Mouse (Mus musculus): Measurements from ENCODE around the gene Ccr10.
A peak's percentile ranks its signal among the peaks of the same experiment; 100 is the strongest.

Ccr10 gene

DNA sequence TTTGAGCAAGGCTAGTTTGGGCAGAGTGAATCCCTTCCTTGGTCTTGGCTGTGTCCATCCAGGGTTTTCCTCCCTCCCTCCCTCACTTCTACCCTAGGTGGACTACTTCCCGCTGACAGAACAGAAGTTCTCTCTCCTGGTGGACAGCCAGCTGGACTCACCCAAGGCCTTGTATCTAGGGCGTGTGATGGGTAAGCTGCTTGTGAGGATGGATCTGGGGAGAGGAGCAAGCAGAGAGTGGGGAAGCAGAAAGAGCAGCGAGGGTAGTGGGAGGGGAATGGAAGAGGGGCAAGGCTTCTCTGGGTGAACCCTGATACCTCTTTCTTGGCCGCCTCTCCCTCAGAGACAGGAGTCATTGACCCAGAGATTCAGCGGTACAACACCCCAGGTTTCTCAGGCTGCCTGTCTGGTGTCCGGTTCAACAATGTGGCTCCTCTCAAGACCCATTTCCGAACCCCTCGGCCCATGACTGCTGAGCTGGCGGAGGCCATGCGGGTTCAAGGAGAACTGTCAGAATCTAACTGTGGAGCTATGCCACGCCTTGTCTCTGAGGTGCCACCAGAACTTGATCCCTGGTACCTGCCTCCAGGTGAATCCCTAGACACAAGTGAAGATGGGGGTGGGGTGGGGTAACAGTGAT is 13.0 kb upstream of the Ccr10 start:
- DNase-seq (ENCODE audit: low spot score in 2 of 2), result no peak

DNA sequence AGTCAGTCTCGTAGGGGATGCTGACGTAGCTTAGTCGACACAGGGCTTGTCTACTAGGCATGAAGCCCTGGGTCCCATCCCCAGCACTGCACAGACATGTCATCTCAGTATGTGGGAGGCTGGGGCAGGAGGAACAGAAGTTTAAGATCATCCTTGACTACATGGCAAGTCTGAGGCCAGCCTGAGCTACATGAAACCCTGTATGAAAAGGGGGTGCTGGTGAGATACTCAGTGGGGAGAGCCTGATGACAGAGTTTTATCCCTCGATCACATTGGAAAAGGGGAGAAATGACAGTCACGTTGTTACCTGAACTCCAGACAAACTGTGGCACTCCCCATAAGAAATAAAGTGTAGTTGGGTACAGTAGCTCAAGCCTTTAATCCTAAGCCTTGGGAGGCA is 12.3 kb upstream of the Ccr10 start:
- no peak for DNase-seq (ENCODE audit: low spot score in 2 of 2)

DNA sequence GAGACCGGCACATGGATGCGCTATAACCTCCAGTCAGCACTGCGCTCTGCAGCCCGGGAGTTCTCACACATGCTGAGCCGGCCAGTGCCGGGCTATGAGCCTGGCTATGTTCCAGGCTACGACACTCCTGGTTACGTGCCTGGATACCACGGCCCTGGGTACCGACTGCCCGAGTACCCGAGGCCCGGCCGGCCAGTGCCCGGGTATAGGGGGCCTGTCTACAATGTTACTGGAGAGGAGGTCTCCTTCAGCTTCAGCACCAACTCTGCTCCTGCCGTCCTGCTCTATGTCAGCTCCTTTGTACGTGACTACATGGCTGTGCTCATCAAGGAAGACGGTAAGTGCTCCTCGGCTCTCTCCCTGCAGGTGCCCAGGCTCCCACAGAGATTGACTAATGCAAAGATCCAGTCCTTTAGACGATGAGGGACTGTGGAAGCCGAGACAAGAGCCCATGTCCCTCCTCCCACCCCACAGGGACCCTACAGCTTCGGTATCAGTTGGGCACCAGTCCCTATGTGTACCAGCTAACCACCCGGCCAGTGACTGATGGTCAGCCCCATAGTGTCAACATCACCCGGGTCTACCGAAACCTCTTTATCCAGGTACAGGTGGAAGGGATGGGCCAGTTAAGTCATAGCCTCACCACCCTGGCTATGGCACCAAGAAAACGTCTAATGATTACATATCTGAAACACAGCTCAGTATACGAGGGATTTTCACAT is 11.4 kb upstream of the Ccr10 start:
- DNase-seq (ENCODE audit: low spot score in 2 of 2), result no peak

DNA sequence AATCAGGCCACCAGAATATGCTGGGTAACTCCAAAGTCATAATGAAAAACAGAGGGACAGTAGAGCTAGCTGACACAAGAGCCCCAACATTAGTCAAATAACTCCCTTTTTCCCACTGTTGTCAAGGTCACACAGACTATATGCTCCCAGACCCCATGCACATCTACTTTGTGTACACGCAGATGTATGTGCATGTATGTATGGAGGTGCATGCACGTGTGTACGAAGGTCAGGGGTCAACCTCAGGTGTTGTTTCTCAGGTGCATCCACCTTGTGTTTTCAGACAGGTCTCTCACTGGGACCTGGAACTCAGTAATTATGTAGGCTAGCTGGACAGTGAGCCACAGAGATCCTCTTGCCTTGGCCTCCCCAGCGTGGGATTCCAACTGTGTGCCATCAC is 10.2 kb upstream of the Ccr10 start:
- DNase-seq (ENCODE audit: low spot score in 2 of 2), result no peak

DNA sequence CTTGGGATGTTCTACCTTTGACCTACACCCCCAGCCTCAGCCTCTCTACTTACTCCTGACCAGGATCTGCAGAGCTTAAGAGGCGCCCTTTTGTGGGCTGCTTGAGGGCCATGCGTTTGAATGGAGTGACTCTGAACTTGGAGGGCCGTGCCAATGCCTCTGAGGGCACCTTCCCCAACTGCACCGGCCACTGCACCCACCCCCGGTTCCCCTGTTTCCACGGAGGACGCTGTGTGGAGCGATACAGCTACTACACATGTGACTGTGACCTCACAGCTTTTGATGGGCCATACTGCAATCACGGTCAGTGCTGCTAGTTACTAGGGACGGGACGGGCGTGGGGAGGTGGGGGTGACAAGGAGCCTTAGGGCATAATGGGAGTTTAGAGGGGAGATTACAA is 9.7 kb upstream of the Ccr10 start:
- no peak for DNase-seq (ENCODE audit: low spot score in 2 of 2)

DNA sequence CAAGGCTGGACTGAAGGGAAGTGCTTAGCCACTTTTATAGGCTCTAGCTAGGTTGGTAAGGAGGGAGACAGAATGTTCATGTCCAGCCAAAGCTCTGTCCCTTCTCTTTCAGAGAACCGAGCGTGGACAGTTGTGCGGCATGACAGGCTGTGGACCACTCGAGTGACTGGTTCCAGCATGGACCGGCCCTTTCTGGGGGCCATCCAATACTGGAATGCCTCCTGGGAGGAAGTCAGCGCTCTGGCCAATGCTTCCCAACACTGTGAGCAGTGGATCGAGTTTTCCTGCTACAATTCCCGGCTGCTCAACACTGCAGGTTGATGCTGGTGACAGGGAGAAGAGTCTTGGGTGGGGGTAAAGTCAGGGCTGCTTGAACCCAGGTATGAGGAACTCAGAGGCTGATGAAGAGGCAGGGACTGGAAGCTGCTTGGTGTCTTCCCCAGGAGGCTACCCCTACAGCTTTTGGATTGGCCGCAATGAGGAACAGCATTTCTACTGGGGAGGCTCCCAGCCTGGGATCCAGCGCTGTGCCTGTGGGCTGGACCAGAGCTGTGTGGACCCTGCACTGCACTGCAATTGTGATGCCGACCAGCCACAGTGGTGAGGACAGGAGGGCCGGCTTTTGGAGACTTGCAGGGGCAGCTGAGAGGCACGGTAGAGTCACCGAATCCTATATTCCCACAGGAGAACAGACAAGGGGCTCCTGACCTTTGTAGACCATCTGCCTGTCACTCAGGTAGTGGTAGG is 7.7 kb upstream of the Ccr10 start:
- DNase-seq (ENCODE audit: low spot score in 2 of 2), result no peak

DNA sequence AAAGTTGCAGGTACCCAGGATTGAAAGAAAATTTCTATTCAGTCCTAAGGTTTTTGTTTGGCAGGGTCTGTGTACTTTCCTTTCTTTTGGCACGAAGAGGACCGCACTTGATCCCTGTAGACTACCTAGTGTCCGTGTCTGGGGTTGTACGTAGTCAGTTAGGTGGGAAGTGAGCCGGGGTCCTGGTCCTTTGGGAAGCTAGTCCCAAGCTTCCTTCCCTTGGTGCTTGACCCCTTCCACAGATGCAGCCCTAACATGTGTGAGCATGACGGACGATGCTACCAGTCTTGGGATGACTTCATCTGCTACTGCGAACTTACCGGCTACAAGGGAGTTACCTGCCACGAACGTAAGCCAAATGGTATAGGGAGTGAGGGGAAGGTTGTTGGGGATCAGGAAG is 6.7 kb upstream of the Ccr10 start:
- DNase-seq (ENCODE audit: low spot score in 2 of 2), result no peak

DNA sequence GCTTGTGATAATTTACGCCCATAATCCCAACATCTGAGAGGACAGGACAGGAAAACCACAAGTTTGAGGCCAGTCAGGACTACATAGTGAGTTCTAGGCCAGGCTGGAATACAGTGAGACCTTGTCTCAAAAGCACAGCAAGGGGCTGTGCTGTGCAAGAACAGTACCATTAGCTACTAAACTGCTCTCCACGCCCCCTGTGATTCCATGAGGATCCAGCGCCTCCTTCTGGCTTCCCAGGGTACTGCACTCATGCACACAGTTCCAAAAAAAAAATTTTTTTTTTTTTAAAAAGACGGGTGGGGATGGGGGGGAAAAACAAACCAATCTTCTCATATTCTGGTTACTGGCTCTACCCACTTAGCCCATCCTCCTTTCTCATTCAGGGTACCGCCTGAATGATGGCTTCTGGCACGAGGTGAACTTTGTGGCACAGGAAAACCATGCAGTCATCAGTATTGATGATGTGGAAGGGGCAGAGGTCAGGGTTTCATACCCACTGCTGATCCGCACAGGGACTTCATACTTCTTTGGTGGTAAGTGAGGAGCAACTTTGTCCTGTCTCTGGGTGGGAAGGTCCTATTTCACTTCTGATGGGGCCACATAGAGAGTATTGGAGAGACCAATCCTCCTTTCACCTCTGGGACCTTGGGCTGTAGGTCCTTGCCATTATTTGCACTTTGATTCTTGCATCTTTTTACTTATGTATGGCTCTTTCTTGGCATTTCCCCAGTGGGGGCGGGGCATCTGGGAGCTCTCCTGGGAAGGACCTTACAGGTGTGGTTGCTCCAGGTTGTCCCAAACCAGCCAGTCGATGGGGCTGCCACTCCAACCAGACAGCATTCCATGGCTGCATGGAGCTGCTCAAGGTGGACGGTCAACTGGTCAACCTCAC is 5.8 kb upstream of the Ccr10 start:
- DNase-seq (ENCODE audit: low spot score in 2 of 2), result no peak

DNA sequence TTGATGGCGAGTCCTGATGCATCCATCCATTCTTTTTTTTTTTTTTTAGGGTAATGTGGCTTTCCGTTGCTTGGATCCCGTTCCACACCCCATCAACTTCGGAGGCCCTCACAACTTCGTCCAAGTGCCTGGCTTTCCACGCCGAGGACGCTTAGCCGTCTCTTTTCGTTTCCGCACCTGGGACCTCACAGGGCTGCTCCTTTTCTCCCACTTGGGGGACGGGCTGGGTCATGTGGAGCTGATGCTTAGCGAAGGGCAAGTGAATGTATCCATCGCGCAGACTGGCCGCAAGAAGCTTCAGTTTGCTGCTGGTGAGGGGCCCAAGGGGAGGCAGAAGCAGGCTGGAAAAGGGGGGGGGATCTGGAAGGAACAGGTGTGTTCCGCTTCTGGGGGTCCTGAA is 5.0 kb upstream of the Ccr10 start:
- no peak for DNase-seq (ENCODE audit: low spot score in 2 of 2)

DNA sequence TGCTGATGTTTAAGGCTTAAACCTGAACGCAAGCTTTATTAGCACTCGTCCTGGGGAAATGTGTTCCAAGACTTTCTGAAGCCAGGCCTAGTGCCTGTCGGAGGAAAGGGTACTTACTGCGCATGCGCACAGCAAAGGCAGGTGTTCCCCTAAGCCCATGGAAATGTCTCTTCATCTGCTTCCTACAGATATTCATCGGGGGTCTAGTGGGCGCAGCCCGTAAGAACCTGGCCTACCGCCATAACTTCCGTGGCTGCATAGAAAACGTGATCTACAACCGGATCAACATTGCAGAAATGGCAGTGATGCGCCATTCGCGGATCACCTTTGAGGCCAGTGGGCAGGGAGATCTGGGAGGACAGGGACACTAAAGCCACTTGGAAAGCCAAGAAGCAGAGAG is 4.1 kb upstream of the Ccr10 start:
- DNase-seq (ENCODE audit: low spot score in 2 of 2), result no peak

DNA sequence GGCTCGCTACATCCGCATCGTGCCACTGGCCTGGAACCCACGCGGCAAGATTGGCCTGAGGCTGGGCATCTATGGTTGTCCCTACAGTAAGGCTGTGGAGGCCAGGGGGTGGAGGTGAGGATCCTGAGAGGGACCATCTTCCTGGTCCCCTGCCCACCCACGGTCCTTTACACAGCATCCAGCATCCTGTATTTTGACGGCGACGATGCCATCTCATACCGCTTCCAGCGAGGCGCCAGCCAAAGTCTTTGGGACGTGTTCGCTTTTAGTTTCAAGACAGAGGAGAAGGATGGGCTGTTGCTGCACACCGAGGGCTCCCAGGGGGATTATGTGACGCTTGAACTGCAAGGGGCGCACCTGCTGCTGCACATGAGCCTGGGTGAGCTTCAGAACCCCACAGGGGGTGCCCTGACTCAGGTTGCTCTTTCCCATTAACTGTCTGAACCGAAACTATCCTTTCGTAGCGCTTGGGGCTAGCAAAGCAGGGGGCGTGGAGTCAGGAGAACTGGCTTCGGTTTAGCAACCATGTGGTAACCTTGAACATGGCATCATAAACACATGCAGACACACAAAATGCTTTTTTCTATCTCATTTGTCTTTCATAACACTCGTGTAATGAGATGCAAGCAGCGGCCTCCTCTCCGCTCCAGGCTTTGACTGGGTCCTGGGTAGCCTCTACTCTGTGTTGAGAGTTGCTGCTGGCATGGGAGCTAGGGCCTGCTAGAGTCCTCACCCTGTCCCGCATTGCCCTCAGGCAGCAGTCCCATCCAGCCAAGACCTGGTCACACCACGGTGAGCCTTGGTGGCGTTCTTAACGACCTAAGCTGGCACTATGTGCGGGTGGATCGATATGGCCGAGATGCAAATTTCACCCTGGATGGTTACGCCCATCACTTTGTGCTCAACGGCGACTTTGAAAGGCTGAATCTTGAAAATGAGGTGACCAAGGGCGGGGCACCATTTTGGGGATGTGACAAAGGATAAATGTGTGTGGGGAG is 3.1 kb upstream of the Ccr10 start:
- no peak for DNase-seq (ENCODE audit: low spot score in 2 of 2)

DNA sequence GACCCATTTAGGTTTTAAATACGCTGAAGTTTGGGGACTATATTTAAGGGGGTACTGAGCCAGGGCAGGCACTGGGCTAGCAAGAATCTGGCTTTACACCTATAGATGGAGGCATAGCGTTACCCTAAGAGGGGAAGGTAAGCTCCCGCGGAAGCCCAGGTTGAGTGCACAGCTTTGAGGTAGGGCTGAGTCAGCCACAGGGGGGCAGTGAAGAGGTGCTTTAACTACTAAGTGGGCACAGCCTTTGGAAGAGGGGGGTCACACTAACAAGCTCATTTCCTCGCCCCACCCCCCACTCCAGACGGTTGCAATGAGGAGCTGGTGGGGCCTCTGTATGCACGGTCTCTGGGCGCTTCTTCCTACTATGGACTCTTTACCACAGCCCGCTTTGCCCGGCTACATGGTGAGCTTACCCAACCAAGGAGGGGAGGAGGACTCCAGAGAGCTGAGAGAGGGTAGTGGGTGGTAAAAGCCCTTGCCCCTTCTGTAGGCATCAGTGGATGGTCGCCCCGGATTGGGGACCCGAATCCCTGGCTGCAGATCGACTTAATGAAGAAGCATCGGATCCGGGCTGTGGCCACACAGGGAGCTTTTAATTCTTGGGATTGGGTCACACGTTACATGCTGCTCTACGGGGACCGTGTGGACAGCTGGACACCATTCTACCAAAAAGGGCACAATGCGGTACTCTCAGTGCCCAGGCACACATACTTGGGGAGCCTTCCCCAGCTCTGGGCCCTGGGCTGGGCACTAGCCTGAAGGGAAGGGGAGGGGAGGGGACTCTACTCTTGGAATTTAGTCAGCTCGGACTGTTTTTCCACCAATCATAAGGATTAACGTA is 1.9 kb upstream of the Ccr10 start:
- DNase-seq (ENCODE audit: low spot score in 2 of 2), result no peak

DNA sequence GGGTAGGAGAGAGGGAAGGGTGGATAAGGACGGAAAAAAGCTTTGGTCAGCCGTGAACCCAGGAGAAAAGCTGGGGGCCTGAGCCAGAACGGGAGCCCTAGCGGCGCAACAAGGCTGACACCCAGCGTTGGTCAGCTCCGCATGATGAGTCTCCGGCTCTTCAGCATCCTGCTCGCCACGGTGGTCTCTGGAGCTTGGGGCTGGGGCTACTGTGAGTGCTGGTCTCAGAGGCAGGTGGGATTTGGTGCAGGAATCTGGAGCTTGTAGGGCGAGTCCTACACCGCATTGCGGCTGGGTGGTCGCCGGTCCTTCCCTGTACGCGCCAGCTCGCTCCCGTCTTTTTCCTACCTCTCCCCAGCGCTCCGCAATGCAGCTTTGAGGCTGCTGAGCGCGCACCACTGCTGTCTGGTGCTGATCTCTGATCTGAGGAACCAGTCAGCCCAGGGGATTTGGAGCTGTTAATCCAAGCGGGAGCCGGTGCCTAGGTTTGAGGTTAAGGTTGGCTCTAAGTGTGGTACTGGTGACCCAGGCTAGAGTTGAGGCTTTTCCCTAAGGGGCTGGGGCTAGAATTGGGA is 961 bp upstream of the Ccr10 start:
- DNase-seq (ENCODE audit: low spot score in 2 of 2), result no peak

DNA sequence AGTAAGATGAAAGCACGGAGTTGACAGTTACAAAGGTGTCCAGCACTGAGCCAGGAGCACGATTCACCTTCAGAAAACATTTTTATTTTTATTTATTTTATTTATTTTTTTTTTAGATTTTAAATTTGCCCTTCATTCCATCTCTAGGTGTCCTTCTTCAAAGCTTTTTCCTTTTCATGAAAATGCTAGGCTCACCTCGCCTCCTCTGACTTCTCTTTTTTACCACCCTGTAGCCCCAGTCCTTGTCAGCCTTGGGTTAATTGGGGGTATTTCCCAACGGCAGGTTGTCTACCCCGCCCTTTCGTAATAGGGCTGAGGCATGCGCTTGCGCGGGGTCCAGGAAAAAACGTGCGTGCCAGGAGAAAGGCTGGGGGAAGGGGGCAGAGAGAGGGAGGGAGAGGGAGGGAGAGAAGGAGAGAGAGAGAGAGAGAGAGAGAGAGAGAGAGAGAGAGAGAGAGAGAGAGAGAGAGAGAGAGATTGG is 433 bp upstream of the Ccr10 start:
- no peak for DNase-seq (ENCODE audit: low spot score in 2 of 2)

DNA sequence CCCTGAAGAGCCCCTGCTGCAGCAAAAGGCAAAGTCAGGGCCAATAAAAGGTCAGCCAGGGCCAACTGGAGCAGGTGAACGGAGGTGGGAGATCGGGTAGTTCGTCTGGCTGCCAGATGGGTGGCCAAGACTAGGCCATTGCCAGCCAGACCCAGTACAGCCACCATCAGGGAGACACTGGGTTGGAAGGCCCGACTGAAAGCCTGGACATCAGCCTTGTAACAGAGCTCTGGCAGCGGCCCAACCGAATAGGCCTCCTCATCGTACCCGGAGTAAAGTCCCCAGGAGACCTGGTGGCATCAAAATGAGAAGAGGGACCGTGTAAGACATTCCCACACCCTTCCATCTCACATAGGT is 876 bp downstream of the Ccr10 start:
- no peak for DNase-seq (ENCODE audit: low spot score in 2 of 2)

DNA sequence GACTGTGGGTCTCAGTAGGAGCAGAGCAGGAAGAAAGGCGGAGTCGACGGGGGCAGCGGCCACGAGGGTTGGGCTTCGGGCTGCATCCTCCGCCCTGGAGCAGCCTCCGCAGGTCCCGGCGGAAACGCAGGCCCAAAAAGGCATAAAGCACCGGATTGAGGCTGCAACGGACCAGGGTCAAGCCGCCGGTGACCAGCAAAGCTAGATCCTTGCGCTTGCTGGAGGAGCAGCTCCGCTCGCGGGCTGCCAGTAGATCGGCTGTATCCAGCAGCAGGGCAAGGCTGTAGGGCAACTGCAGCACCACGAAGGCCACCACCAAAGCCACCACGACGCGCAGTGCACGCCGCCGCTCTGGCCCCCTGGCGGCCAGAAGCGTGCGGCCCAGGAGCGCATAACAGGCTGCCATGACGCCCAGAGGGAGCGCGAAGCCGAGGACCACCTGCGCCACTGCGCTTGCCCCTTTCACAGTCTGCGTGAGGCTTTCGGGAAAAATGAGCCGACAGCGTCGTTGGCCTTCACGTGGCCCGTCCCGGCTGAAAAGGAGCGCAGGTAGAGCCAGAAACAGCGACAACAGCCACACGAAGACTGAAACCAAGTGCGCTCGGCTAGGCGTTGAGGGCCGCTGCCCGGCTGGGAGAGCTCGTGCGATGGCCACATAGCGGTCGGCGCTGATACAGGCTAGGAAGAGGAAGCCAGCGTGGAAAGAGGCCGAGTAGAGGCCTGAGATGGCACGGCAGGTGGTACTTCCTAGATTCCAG is 1.4 kb downstream of the Ccr10 start:
- DNase-seq (ENCODE audit: low spot score in 2 of 2), result peak; percentile 89 to 92

DNA sequence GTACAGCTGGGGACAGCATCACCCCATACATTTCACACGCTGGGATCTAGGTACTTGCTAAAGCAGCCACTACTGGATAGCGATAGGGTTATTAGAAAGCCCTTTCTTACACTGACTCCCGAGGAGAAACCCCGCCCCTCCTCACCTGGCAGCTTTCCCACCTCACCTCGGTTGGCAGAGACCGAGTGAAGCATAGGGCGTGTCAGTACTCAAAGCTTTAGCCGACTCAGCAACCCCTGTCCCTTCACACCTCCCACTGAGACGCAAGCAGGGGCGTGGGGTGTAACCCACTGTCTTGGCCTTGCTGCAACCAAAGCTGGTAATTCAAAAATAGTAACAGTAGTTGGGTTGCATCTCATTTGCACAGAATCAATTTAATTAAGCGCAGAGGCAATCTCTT is 2.1 kb downstream of the Ccr10 start:
- DNase-seq (ENCODE audit: low spot score in 2 of 2), result peak; percentile 60 to 68

DNA sequence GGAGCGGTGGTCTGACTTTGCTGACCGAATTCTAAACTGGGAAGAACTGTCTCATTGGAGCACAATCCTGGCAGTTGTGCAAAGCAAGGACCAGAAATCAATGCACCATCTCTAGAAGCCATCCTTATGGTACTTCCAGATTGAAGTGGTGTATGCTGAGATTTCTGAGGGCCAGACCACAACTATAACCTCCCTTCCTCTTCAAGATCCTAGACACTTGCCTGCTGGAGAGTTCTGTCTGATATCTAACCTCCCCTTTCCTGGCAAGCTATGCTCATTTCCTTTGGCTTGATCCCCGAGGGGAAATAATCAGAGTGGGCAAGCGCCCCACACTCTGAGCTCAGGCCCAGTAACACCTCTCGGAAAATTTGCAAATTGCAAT is 2.8 kb downstream of the Ccr10 start:
- DNase-seq (ENCODE audit: low spot score in 2 of 2), result no peak
